ENCODE assay signal across 10 mouse cellular contexts in genomic region chr2:25203631-25204214, GRCm38 (mm10). TPM values are rescaled to one million over a fixed set of nuclear protein-coding genes. Genes with fewer than 3 reads are reported as not detected.
A peak's percentile ranks its signal among the peaks of the same experiment; 100 is the strongest.
DNase-seq lines count a peak whose midpoint lies in the region; ATAC-seq and TF ChIP-seq lines count a peak whose summit lies in the region.
"Had no signal": no experiment of that assay in that cellular context is flagged by ENCODE, and none has a peak within 500 bp of the region (broad histone marks: within the 10 kb centered on the region; RNA-seq: fewer than 3 reads in every experiment).

No protein-coding gene starts in this region.

- WGBS in forebrain, embryonic 14.5 days, result 58% methylated on average over 4 of the region's 4 CpGs
- 69% methylated on average over 4 of the region's 4 CpGs for WGBS in forebrain, embryonic 12.5 days
- 56% methylated on average over 4 of the region's 4 CpGs for WGBS in liver, embryonic 14.5 days (ENCODE audit: insufficient replicate concordance)

- peaks cover 88% of the 10 kb centered on the region for H3K36me3 ChIP-seq in forebrain, embryonic 14.5 days (ENCODE audit: control insufficient read depth, insufficient read depth, low read length)
- H3K36me3 ChIP-seq in forebrain, embryonic 12.5 days (replicated peaks), result peaks cover 95% of the 10 kb centered on the region
- peaks cover 66% of the 10 kb centered on the region for H3K36me3 ChIP-seq in liver, embryonic 14.5 days (replicated peaks; ENCODE audit: control insufficient read depth, insufficient read depth, low read depth)

- H3K4me1 ChIP-seq in forebrain, embryonic 14.5 days (ENCODE audit: control insufficient read depth, insufficient read depth, low read length), result no peaks in the 10 kb centered on the region
- H3K4me1 ChIP-seq in forebrain, embryonic 12.5 days, result peaks cover 3% of the 10 kb centered on the region
- no peaks in the 10 kb centered on the region for H3K4me1 ChIP-seq in liver, embryonic 14.5 days (replicated peaks; ENCODE audit: control insufficient read depth in 2 of 2, insufficient read depth in 2 of 2, low read length in 1 of 2)

- H3K4me3 ChIP-seq in forebrain, embryonic 14.5 days (ENCODE audit: low read depth, low read length), result no peak overlapping the region
- no peak overlapping the region for H3K4me3 ChIP-seq in forebrain, embryonic 12.5 days (replicated peaks)
- H3K4me3 ChIP-seq in liver, embryonic 14.5 days (ENCODE audit: insufficient read depth in 1 of 2, low read depth in 2 of 2, low read length in 2 of 2), result no peak overlapping the region
- H3K4me3 ChIP-seq: embryonic facial prominence, embryonic 13.5 days had no signal

- no peak overlapping the region for H3K27ac ChIP-seq in forebrain, embryonic 14.5 days (ENCODE audit: low read depth, low read length)
- no peak overlapping the region for H3K27ac ChIP-seq in forebrain, embryonic 12.5 days
- H3K27ac ChIP-seq in liver, embryonic 14.5 days, result no peak overlapping the region
- H3K27ac ChIP-seq: embryonic facial prominence, embryonic 13.5 days had no signal

- H3K9ac ChIP-seq in forebrain, embryonic 14.5 days (ENCODE audit: low read length), result no peak overlapping the region
- no peak overlapping the region for H3K9ac ChIP-seq in forebrain, embryonic 12.5 days
- H3K9ac ChIP-seq in liver, embryonic 14.5 days (replicated peaks), result no peak overlapping the region
- H3K9ac ChIP-seq: embryonic facial prominence, embryonic 13.5 days had no signal

- TF ChIP-seq CTCF in liver, embryonic 14.5 days (IDR thresholded peaks at IDR 0.05; ENCODE audit: low read depth), result peak; percentile 42

- no peaks in the 10 kb centered on the region for H3K9me3 ChIP-seq in forebrain, embryonic 14.5 days (replicated peaks; ENCODE audit: control insufficient read depth, low read length)
- H3K9me3 ChIP-seq in forebrain, embryonic 12.5 days, result no peaks in the 10 kb centered on the region
- H3K9me3 ChIP-seq in liver, embryonic 14.5 days (ENCODE audit: control insufficient read depth, low read length), result no peaks in the 10 kb centered on the region
- H3K9me3 ChIP-seq: embryonic facial prominence, embryonic 13.5 days had no signal

- peak; percentile 26; the same call in 1 of the 2 replicates for ATAC-seq in forebrain, embryonic 14.5 days
- no peak for ATAC-seq in forebrain, embryonic 12.5 days (ENCODE audit: low FRiP score)
- no peak for ATAC-seq in liver, embryonic 14.5 days (ENCODE audit: insufficient read depth)

- no peaks in the 10 kb centered on the region for H3K27me3 ChIP-seq in forebrain, embryonic 14.5 days (replicated peaks; ENCODE audit: control insufficient read depth, insufficient read depth, low read length)
- H3K27me3 ChIP-seq in forebrain, embryonic 12.5 days, result no peaks in the 10 kb centered on the region
- H3K27me3 ChIP-seq in liver, embryonic 14.5 days (ENCODE audit: control insufficient read depth, insufficient read depth, low read length), result no peaks in the 10 kb centered on the region
- H3K27me3 ChIP-seq: embryonic facial prominence, embryonic 13.5 days had no signal

- H3K4me2 ChIP-seq in forebrain, embryonic 14.5 days (ENCODE audit: low read length), result no peak overlapping the region
- no peak overlapping the region for H3K4me2 ChIP-seq in forebrain, embryonic 12.5 days
- H3K4me2 ChIP-seq in liver, embryonic 14.5 days (ENCODE audit: low read depth), result no peak overlapping the region
- H3K4me2 ChIP-seq: embryonic facial prominence, embryonic 13.5 days had no signal

- TF ChIP-seq EP300 in liver, embryonic 14.5 days (IDR thresholded peaks at IDR 0.05; ENCODE audit: low read depth), result no peak

- DNase-seq in forebrain, embryonic 14.5 days (ENCODE audit: low spot score), result no peak
- no peak for DNase-seq in liver, embryonic 14.5 days (ENCODE audit: low read depth in 3 of 3, low spot score in 3 of 3)
- no peak for DNase-seq in liver
- DNase-seq in ES-CJ7 (ENCODE audit: low read depth, low spot score), result peak; percentile 68
- peak; percentile 19 for DNase-seq in lung, postnatal 14 days
- no peak for DNase-seq in B cell, adult 2 months
- no peak for DNase-seq in cerebellum, adult 8-10 months

RNA-seq across cellular contexts. Expression of gene Tor4a, which starts 7.0 kb away (rescaled TPM):
- polyA plus RNA-seq in forebrain, embryonic 14.5 days (2014; fragmentation: Nextera tagmentation; extraction: Ambion mirVana), result 0.97 and 1.9 TPM in 2 replicates
- polyA plus RNA-seq in forebrain, embryonic 12.5 days (2016; fragmentation: Nextera tagmentation; extraction: Ambion mirVana), result 0.62 and 1.0 TPM in 2 replicates
- 3.7 and 4.1 TPM in 2 replicates for polyA plus RNA-seq in liver, embryonic 14.5 days (2012; rRNA removed)
- 4.9 and 5.7 TPM in 2 replicates for polyA plus RNA-seq in liver, embryonic 14.5 days (2014; fragmentation: Nextera tagmentation; extraction: Ambion mirVana)

RNA-seq across cellular contexts. Expression of gene Nelfb, which starts 7.6 kb away (rescaled TPM):
- polyA plus RNA-seq in forebrain, embryonic 14.5 days (2014; fragmentation: Nextera tagmentation; extraction: Ambion mirVana), result 68.8 and 73.5 TPM in 2 replicates
- 106 and 111 TPM in 2 replicates for polyA plus RNA-seq in forebrain, embryonic 12.5 days (2016; fragmentation: Nextera tagmentation; extraction: Ambion mirVana)
- 18.7 and 21.3 TPM in 2 replicates for polyA plus RNA-seq in liver, embryonic 14.5 days (2012; rRNA removed)
- polyA plus RNA-seq in liver, embryonic 14.5 days (2014; fragmentation: Nextera tagmentation; extraction: Ambion mirVana), result 23.7 and 27.3 TPM in 2 replicates

RNA-seq across cellular contexts. Expression of gene Stpg3, which starts 10.7 kb away (rescaled TPM):
- polyA plus RNA-seq in forebrain, embryonic 14.5 days (2014; fragmentation: Nextera tagmentation; extraction: Ambion mirVana), result not detected in 2 replicates
- not detected in 2 replicates for polyA plus RNA-seq in forebrain, embryonic 12.5 days (2016; fragmentation: Nextera tagmentation; extraction: Ambion mirVana)
- polyA plus RNA-seq in liver, embryonic 14.5 days (2012; rRNA removed), result not detected in 2 replicates
- not detected in 2 replicates for polyA plus RNA-seq in liver, embryonic 14.5 days (2014; fragmentation: Nextera tagmentation; extraction: Ambion mirVana)

RNA-seq across cellular contexts. Expression of gene Fam166a, which starts 14.8 kb away (rescaled TPM):
- 1.1 TPM in 1 of 2 replicates, not detected in the other for polyA plus RNA-seq in forebrain, embryonic 14.5 days (2014; fragmentation: Nextera tagmentation; extraction: Ambion mirVana)
- 0.46 and 0.87 TPM in 2 replicates for polyA plus RNA-seq in forebrain, embryonic 12.5 days (2016; fragmentation: Nextera tagmentation; extraction: Ambion mirVana)
- polyA plus RNA-seq in liver, embryonic 14.5 days (2012; rRNA removed), result 0.04 TPM in 1 of 2 replicates, not detected in the other
- polyA plus RNA-seq in liver, embryonic 14.5 days (2014; fragmentation: Nextera tagmentation; extraction: Ambion mirVana), result 0.96 TPM in 1 of 2 replicates, not detected in the other
- polyA plus RNA-seq: embryonic facial prominence, embryonic 13.5 days; stomach, embryonic 16.5 days had no signal

RNA-seq across cellular contexts. Expression of gene Tubb4b, which starts 20.8 kb away (rescaled TPM):
- 392 and 409 TPM in 2 replicates for polyA plus RNA-seq in forebrain, embryonic 14.5 days (2014; fragmentation: Nextera tagmentation; extraction: Ambion mirVana)
- polyA plus RNA-seq in forebrain, embryonic 12.5 days (2016; fragmentation: Nextera tagmentation; extraction: Ambion mirVana), result 496 and 501 TPM in 2 replicates
- 571 and 676 TPM in 2 replicates for polyA plus RNA-seq in liver, embryonic 14.5 days (2012; rRNA removed)
- polyA plus RNA-seq in liver, embryonic 14.5 days (2014; fragmentation: Nextera tagmentation; extraction: Ambion mirVana), result 561 and 604 TPM in 2 replicates

Comparison
In these comparisons a context has a peak if more than half of its experiments do, and no peak if none do; other contexts are left out.
1. DNase-seq: peak in ES-CJ7 (single experiment) and lung, postnatal 14 days (single experiment); none in forebrain, embryonic 14.5 days (single experiment), liver, embryonic 14.5 days (0 of 3), liver (single experiment), B cell, adult 2 months (0 of 2) and cerebellum, adult 8-10 months (single experiment).